Mouse (Mus musculus) adrenal gland, postnatal 25 days (tissue): Measurements from ENCODE around the gene Zdhhc22. TPM values are rescaled to one million over a fixed set of nuclear protein-coding genes. Genes with fewer than 3 reads are reported as not detected.

Experiments
- DNase-seq: peaks from one replicate; pipeline ENCODE4 v3.0.0; 2021; ENCODE audit warnings: mixed read lengths
- microRNA-seq, 2 experiments: library from miRNA; unstranded; fragments of <30 nt; microRNA quantifications; one replicate each; pipeline ENCODE4 v1.2.0; 2021
- total RNA-seq: library from RNA; stranded (reverse); gene quantifications from 2 replicates; pipeline ENCODE4 v1.2.3, GENCODE M21; 2021

Gene Zdhhc22
- total RNA-seq, 1 experiment from 2014 or later: 1.9 TPM

DNA sequence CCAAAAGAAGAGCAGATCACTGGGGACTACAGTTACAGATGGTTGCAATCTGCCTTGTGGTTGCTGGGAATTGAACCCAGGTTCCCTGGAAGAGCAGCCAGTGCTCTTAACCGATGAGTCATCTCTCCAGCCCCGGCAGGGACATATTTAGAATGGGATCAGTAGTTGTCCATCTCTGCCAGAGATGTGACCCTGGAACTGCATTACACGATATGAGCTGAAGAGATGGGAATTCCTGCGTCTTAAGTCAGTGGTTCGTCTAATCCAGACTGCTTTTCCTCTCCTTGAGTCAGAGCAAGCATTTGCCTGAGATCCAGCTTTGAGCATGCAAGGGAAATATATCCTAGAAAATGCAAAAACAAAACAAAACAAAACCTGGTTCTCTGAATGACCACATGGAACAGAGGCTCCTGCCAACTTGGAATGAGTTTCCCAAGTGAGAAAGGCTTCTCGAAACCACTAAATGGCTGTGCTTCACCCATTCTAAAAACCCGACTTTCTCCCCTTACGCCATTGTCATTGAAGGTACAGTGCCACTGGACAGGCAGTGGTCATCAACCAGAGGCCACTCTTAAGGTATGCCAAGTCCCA lies 54.4 kb downstream of the Zdhhc22 start:
- no peak for DNase-seq

GRCm38 (mm10) chr12:86934748-86935147 lies 55.5 kb downstream of the Zdhhc22 start:
- no peak for DNase-seq

GRCm38 (mm10) chr12:86932575-86932952 lies 57.7 kb downstream of the Zdhhc22 start:
- no peak for DNase-seq

DNA sequence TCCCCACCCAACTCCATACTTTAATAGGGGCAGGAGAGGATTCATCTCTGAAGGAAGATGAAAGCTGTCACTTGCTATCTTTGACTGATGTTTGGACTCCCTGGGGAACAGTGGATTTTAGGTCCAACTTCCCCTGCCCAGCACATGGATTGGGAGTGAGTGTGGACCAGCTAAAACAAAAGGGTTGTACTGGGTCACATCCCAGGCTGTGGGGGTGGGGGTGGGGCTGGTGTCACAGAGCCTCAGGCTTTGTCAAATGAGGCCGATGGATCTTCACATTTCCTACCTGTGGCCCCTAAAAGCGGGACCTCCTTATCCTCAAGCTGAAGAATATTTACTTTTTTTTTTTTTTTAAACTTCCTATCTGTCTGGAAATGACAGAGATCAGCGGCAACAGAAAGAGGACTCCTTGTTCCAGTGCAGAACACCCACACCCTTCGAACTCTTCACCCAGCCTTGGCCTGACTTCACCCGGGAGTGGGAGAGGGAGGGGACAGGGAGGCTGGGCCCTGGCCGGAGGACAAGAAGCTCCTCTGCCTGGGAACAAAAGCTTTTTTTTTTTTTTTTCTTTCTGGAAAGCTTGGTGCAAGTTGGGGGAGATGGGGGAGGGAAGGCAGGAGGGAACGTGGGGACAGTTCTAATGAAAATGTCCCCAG lies 58.2 kb downstream of the Zdhhc22 start:
- DNase-seq: peak; percentile 73

DNA sequence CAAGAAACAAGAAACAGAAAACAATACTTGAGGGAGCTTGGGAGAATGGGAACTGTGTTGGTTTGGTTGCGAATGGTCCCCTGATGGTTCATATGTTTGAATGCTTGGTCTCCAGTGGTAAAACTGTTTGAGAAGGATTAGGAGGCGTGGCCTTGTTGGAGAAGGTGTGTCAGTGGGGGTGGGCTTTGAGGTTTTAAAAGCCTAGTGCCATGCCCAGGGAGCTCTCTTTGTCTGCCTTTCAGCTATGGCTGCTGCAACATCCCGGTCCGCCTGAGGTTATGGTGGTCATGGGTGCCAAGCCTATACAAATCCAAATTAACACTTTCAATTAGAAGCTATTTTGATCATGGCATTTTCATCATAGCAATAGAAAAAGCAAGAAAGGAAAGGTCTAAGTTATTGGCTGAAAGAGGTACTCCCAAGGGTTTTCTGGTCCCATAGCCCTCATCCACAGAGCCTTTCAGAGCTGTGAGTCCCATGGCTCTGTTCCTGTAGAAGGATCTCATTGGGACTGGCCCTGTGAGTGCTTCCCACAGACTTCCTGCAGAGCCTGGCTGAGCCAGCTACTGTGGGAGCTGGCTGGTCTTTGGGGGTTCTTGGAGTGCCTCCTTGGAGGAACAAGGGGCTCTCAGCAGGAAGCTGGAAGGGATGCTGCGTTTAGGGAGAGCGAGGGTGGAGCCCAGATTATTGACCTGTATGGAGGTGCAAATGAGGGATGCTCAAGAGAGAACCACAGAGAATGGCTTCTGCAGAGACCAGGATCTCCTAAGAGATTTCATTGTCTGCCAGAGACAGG lies 59.1 kb downstream of the Zdhhc22 start:
- no peak for DNase-seq

Small RNAs within 50 kb of the gene (microRNA-seq; reads per million reads assigned to microRNA genes)
- 0 reads per million in 2 experiments for gene Gm25847

Other genes with a start within 250 kb of the Zdhhc22 start
- gene Irf2bpl, start 105.6 kb downstream of the Zdhhc22 start, total RNA-seq: 65.4 and 74.6 TPM in 2 replicates
- gene Cipc, start 43.4 kb downstream of the Zdhhc22 start, total RNA-seq: 29.9 and 31.0 TPM in 2 replicates
- gene Tmem63c, start 30.9 kb upstream of the Zdhhc22 start, total RNA-seq: 0.71 and 1.5 TPM in 2 replicates
- gene Ngb, start 112.1 kb upstream of the Zdhhc22 start, total RNA-seq: 1.3 TPM in 2 replicates
- 106 and 112 TPM in 2 replicates for gene Gstz1, start 156.7 kb upstream of the Zdhhc22 start, total RNA-seq
- 13.7 and 17.7 TPM in 2 replicates for gene Pomt2, start 157.5 kb upstream of the Zdhhc22 start, total RNA-seq
- 2.8 TPM in 2 replicates for gene Samd15, start 209.3 kb upstream of the Zdhhc22 start, total RNA-seq
- gene Tmed8, start 210.0 kb upstream of the Zdhhc22 start, total RNA-seq: 31.6 and 38.5 TPM in 2 replicates
- 0.52 and 0.76 TPM in 2 replicates for gene Noxred1, start 248.3 kb upstream of the Zdhhc22 start, total RNA-seq